Mouse (Mus musculus) liver, embryonic 11.5 days (tissue): ENCODE results near the gene Prkra. TPM values are rescaled to one million over a fixed set of nuclear protein-coding genes. Genes with fewer than 3 reads are reported as not detected.

ENCODE experiments used
- ATAC-seq: fragments of 200-750 bp; cut with Nextera tagmentation; replicated peaks from 2 replicates; pipeline ENCODE4 v1.8.0; 2017; ENCODE audit warnings: moderate number of reproducible peaks, mild to moderate bottlenecking, moderate TSS enrichment, moderate library complexity; ENCODE audit not compliant: low FRiP score
- DNase-seq: peaks from one replicate; pipeline ENCODE4 v3.0.0-alpha.2; 2017; ENCODE audit warnings: low spot score
- H3K27ac ChIP-seq: fragments of 300-500 bp; sonication (generic); 2 replicates; pipeline ENCODE4 v1.5.1; 2014; ENCODE audit warnings: mild to moderate bottlenecking, low read depth, low read length, control low read depth
- H3K27me3 ChIP-seq: fragments of 300-500 bp; sonication (generic); replicated peaks from 2 replicates; pipeline ENCODE4 v1.6.1; 2014; ENCODE audit warnings: low read length, mixed read lengths; ENCODE audit not compliant: control insufficient read depth, insufficient read depth
- H3K36me3 ChIP-seq: fragments of 300-500 bp; sonication (generic); 2 replicates; pipeline ENCODE4 v1.6.1; 2014; ENCODE audit warnings: mild to moderate bottlenecking, low read length, moderate library complexity, mixed read lengths; ENCODE audit not compliant: control insufficient read depth, insufficient read depth
- H3K4me1 ChIP-seq: fragments of 300-500 bp; sonication (generic); replicated peaks from 2 replicates; pipeline ENCODE4 v1.6.1; 2014; ENCODE audit warnings: low read length, mixed read lengths; ENCODE audit not compliant: control insufficient read depth, insufficient read depth
- H3K4me2 ChIP-seq: fragments of 300-500 bp; sonication (generic); 2 replicates; pipeline ENCODE4 v1.6.1; 2014; ENCODE audit warnings: mild to moderate bottlenecking, control low read depth, moderate library complexity
- H3K4me3 ChIP-seq: fragments of 300-500 bp; sonication (generic); 2 replicates; pipeline ENCODE4 v1.5.1; 2014; ENCODE audit warnings: low read depth, low read length, control low read depth
- H3K9ac ChIP-seq: fragments of 300-500 bp; sonication (generic); 2 replicates; pipeline ENCODE4 v1.6.1; 2014; ENCODE audit warnings: low read depth, low read length, control low read depth
- H3K9me3 ChIP-seq: fragments of 300-500 bp; sonication (generic); 2 replicates; pipeline ENCODE4 v1.6.1; 2016; ENCODE audit warnings: low read length, inconsistent platforms, mixed read lengths; ENCODE audit not compliant: control insufficient read depth
- WGBS: fragments of 180-500 bp; shearing (Covaris S2); extraction: QIAGEN DNeasy Blood & Tissue Kit; methylation state at CpG from one replicate; pipeline ENCODE4 v1.1.7; 2014; 5-methylcytosine and 5-hydroxymethylcytosine counted together
- polyA plus RNA-seq: library from polyadenylated mRNA; unstranded; fragments of >200 nt; fragmentation: Nextera tagmentation; extraction: Ambion mirVana; gene quantifications from 2 replicates; pipeline ENCODE4 v1.2.1, GENCODE M21; 2014

Prkra gene
- polyA plus RNA-seq, 1 experiment from 2014 or later, result 26.7 TPM

DNA sequence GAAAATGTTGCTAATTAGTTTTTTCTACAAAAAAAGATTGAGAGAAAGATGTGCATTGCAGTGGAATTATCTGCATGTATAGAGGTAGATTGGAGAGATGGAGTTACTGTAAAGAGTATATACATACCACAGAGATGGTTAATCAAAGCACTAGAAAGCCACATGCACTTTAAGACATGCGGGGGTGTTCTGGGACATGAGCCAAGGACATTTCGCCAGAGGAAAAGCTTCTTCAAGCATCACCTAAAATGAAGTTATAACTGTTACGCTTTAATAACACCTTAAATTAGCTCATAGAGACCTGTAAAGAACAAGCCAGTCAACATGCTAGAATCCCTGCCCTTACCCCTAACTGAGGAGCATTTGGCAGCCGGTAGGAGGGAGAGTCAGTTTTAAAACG, 19.4 kb upstream of the Prkra start:
- peaks cover 7% of the 10 kb centered on the region for H3K36me3 ChIP-seq
- no peak overlapping the region for H3K4me2 ChIP-seq
- H3K9me3 ChIP-seq, result no peaks in the 10 kb centered on the region
- no peak for ATAC-seq
- no peaks in the 10 kb centered on the region for H3K27me3 ChIP-seq
- WGBS, result 86% methylated on average over 5 of the region's 5 CpGs
- H3K27ac ChIP-seq, result no peak overlapping the region
- H3K4me1 ChIP-seq, result no peaks in the 10 kb centered on the region; the same call in 1 of the 2 replicates
- no peak for DNase-seq
- no peak overlapping the region for H3K4me3 ChIP-seq
- H3K9ac ChIP-seq, result no peak overlapping the region

DNA sequence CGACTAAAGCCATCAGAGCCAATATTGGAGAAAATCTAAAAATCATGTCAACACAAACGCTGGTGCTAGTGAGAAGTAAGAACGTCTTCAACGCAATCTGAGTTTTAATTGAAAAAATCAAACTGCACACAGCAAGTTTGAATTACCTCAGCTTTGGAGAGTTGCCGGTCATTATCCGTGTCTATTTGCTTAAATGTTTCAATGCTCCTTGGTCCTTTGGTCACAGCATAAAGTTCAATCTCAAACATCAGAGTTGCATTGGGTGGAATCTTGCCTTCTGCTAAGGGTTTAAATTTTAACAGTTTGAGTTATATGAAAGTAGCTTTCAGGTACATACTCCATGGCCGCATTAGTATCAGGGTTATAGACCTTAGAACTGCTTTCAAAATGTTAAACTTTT, 17.7 kb upstream of the Prkra start:
- DNase-seq, result no peak
- no peak overlapping the region for H3K9ac ChIP-seq
- ATAC-seq, result no peak
- no peaks in the 10 kb centered on the region for H3K9me3 ChIP-seq
- no peak overlapping the region for H3K4me3 ChIP-seq
- peaks cover 7% of the 10 kb centered on the region for H3K36me3 ChIP-seq
- H3K4me1 ChIP-seq, result no peaks in the 10 kb centered on the region
- H3K27me3 ChIP-seq, result no peaks in the 10 kb centered on the region
- no peak overlapping the region for H3K4me2 ChIP-seq
- H3K27ac ChIP-seq, result no peak overlapping the region
- WGBS, result 93% methylated on average over 7 of the region's 7 CpGs

DNA sequence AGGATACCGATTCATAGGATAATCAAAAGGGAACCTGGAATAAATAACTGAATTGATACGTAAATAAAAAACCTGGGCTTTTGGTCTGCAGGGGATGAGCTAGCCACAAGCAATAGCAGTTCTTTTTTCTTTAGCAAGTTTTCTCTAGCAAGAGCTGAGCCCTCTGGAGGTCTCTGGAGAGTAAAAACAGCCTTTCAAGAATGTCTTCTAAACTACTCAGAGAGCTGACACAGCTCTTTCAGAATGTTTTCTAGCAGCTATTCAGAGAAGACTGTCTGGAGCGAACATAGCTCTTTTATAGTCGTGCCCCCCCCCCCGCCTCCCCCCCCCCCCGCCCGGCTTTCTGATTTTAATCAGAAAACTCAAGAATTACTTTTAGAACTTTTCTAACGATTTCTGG, 11.6 kb upstream of the Prkra start:
- no peak overlapping the region for H3K9ac ChIP-seq
- no peaks in the 10 kb centered on the region for H3K36me3 ChIP-seq
- no peaks in the 10 kb centered on the region for H3K4me1 ChIP-seq
- DNase-seq (no peak), ATAC-seq (no peak)
- no peaks in the 10 kb centered on the region for H3K27me3 ChIP-seq
- 77% methylated on average over 7 of the region's 8 CpGs for WGBS
- H3K9me3 ChIP-seq, result no peaks in the 10 kb centered on the region
- H3K4me3 ChIP-seq, result no peak overlapping the region
- H3K27ac ChIP-seq, result no peak overlapping the region
- H3K4me2 ChIP-seq, result no peak overlapping the region

DNA sequence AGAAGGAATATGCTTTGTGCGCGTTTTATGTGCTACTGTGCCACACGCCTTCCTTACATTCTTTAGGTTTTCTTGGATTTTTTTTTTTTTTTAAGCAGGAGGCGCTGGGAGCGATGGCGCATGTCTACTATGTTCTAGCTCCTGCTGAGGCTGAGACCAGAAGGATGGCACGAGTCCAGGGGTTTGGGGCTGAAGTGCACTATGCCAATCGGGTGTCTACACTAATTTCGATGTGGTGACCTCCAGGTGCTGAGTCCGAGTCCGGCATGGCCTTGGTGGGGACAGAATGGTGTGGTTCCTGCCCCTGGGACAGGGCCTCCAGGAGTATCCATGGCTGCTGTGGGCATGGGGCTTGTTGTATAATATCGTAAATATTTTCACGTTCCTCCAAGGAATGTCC, 10.7 kb upstream of the Prkra start:
- Histone ChIP-seq H3K4me1 (no peaks in the 10 kb centered on the region), H3K27me3 (no peaks in the 10 kb centered on the region), H3K4me2 (no peak overlapping the region), H3K4me3 (no peak overlapping the region), H3K9ac (no peak overlapping the region), H3K27ac (no peak overlapping the region), H3K9me3 (no peaks in the 10 kb centered on the region), H3K36me3 (no peaks in the 10 kb centered on the region)
- 81% methylated on average over 13 of the region's 13 CpGs for WGBS
- ATAC-seq (no peak), DNase-seq (no peak)

DNA sequence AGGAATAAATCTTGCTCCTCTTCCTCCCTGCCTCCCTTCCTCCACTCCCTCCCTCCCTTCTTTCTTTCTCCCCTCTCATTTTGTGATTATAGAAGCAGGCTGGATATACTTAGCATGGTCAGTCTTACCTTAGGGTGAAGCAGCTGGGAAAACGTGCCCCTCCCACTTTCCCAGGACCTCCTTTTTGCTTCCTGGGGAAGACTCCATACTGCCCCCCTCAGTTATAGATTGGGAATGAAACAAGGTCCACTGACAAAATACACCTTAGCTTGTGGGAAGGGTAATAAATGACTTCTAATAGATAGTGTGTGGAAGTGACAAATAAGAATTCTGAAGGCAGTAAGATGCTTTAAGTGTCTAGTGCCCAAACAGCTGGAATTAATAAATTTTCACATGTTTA, 8.2 kb upstream of the Prkra start:
- ATAC-seq, result no peak
- 6% methylated on average over 1 of the region's 1 CpGs for WGBS
- no peaks in the 10 kb centered on the region for H3K4me1 ChIP-seq
- no peak for DNase-seq
- H3K4me2 ChIP-seq, result no peak overlapping the region
- no peak overlapping the region for H3K27ac ChIP-seq
- H3K27me3 ChIP-seq, result no peaks in the 10 kb centered on the region
- H3K9me3 ChIP-seq, result no peaks in the 10 kb centered on the region
- H3K36me3 ChIP-seq, result no peaks in the 10 kb centered on the region
- H3K9ac ChIP-seq, result no peak overlapping the region
- no peak overlapping the region for H3K4me3 ChIP-seq

DNA sequence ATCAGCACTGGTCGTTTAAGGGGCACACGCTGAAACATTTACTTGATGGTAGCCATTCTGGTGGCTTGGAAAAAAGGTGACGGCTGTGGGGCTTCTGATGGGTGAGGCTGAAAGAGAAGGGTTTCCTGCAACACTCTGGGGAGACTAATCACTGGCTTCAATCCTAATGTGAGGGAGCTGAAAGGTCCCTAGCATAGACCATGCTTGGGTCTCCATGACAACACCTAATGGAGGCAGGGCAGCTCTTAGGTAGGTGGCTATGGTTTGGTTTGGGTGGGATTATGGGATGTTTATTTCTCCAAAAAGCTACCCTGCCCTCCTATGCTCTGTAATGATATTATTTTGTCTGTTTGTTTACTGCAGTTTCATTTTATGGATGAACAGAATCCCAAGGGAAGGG, 7.6 kb upstream of the Prkra start:
- Histone ChIP-seq H3K9ac (no peak overlapping the region), H3K27ac (no peak overlapping the region), H3K4me2 (no peak overlapping the region), H3K27me3 (no peaks in the 10 kb centered on the region), H3K9me3 (no peaks in the 10 kb centered on the region), H3K4me3 (no peak overlapping the region), H3K36me3 (no peaks in the 10 kb centered on the region), H3K4me1 (no peaks in the 10 kb centered on the region)
- DNase-seq, result no peak
- 81% methylated on average over 3 of the region's 3 CpGs for WGBS
- no peak for ATAC-seq

DNA sequence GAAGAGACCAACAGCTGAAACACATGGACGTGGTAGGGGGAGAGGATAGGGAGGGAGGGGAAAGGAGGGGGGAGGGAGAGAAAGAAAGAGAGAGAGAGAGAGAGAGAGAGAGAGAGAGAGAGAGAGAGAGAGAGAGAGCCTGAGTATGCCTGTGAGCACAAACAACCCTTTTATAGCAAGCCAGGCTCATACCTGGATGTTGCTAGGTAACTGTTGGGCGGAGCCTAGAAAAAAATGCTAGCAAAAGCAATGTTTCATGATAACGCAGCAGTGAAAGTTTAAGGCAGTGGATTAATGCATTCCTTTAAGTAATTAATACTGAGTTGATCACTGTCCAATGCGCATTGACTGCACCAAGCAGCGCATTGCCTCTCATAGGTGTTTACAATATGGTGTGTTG, 6.8 kb upstream of the Prkra start:
- Histone ChIP-seq H3K4me2 (no peak overlapping the region), H3K9ac (no peak overlapping the region), H3K27ac (no peak overlapping the region), H3K27me3 (no peaks in the 10 kb centered on the region), H3K36me3 (no peaks in the 10 kb centered on the region), H3K4me3 (no peak overlapping the region), H3K9me3 (no peaks in the 10 kb centered on the region), H3K4me1 (no peaks in the 10 kb centered on the region)
- no peak for DNase-seq
- WGBS, result 82% methylated on average over 5 of the region's 5 CpGs
- no peak for ATAC-seq

DNA sequence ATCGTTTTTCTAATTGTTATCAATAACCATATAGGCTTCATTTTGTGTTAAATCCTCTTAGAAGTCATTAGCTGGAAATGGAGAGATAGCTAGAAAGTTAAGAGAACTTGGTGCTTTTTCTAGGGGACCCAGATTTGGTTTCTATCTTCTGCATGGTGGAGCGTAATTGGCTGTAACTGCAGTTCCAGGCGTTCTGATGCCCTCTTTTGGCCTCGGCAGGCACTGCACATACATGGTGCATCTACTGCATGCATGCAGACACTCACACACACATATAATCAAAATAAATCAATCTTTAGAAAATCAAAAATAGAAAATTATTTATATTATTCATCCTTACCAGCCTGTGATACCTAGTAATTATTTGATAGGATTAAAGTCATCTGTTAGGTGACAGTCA, 5.3 kb upstream of the Prkra start:
- Histone ChIP-seq H3K36me3 (no peaks in the 10 kb centered on the region), H3K4me2 (no peak overlapping the region), H3K9me3 (no peaks in the 10 kb centered on the region), H3K4me1 (0 out of 2 replicates have a peak, but pooled peaks cover 4% of the 10 kb centered on the region), H3K4me3 (no peak overlapping the region), H3K27me3 (no peaks in the 10 kb centered on the region), H3K27ac (no peak overlapping the region), H3K9ac (no peak overlapping the region)
- ATAC-seq (no peak), DNase-seq (no peak)
- 82% methylated on average over 4 of the region's 4 CpGs for WGBS

DNA sequence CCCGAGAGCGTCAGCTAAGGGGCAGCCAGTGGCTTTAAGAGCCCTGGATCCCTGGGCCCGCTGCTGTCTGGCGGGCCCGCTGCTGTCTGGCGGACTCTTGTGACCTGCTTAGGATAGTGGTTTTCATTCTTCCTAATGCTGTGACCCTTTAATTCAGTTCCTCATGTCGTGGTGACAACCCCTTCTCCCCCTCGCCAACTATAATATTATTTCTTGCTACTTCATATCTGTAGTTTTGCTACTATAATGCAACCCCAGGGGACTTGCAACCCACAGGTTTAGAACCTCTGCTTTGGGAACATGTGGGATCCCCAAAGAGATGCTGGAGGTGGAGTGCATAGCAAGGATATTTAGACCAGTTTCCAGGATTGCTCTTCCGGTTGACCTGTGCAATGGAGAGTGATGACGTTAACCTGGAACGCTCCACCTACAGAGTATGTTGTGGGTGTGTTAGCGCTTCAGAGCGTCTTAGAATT, 889 bp upstream of the Prkra start:
- peak overlapping the region; percentile 58; the same call in 1 of the 2 replicates for H3K27ac ChIP-seq
- H3K4me3 ChIP-seq, result peak overlapping the region; percentile 70
- WGBS, result 34% methylated on average over 13 of the region's 13 CpGs
- peak; percentile 49 for DNase-seq
- H3K4me2 ChIP-seq, result peak overlapping the region; percentile 96
- no peaks in the 10 kb centered on the region for H3K9me3 ChIP-seq
- H3K36me3 ChIP-seq, result no peaks in the 10 kb centered on the region
- H3K27me3 ChIP-seq, result no peaks in the 10 kb centered on the region
- no peak for ATAC-seq
- H3K9ac ChIP-seq, result peak overlapping the region; percentile 62
- H3K4me1 ChIP-seq, result peaks cover 9% of the 10 kb centered on the region; the same call in 1 of the 2 replicates
